Mouse (Mus musculus): ENCODE measurements around the gene Vinac1.
"Not testable (repeated sequence)": the region's sequence is repeated elsewhere in the genome, so short reads cannot be mapped to it uniquely, and the experiment has no call there.

DNA sequence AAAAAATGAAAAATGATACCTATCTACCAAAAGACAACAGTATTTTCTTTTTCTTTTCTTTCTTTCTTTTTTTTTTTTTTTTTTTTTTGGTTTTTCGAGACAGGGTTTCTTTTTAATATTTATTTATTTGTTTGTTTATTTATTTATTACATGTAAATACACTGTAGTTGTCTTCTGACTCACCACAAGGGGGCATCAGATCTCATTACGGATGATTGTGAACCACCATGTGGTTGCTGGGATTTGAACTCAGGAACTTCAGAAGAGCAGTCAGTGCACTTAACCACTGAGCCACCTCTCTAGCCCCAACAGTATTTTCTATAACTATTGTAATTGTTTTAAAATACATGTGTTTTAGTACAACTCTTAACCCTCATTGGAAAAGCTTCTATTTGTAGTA lies 39.1 kb downstream of the Vinac1 start:
- TF ChIP-seq CTCF (IDR thresholded peaks at IDR 0.05; ENCODE audit: extremely low read depth, insufficient read length, insufficient replicate concordance, low read depth, low read length); POLR2A (IDR thresholded peaks at IDR 0.05; ENCODE audit: low read depth, low read length): not testable (repeated sequence)

Measured in small intestine, adult 2 months (tissue).